Mouse (Mus musculus): Measurements from ENCODE around the gene Zfp184. TPM values are rescaled to one million over a fixed set of nuclear protein-coding genes. Genes with fewer than 3 reads are reported as not detected.

The Zfp184 gene
- total RNA-seq, 2 experiments from 2014 or later: 3.4 to 3.8 TPM

GRCm38 (mm10) chr13:21980981-21981802 lies 36.3 kb downstream of the Zfp184 start, which contains the start of gene Pom121l2:
TSS of gene Pom121l2 (plus strand) at chr13:21981194.
- peak; percentile 3 to 26 for DNase-seq (ENCODE audit: low spot score in 2 of 2)

- no peak for DNase-seq (ENCODE audit: low spot score in 2 of 2)
Observed at GRCm38 (mm10) chr13:21981803-21982193, 36.9 kb downstream of the Zfp184 start.

- DNase-seq (ENCODE audit: low spot score in 2 of 2): no peak
Observed at GRCm38 (mm10) chr13:21984486-21984885, 39.6 kb downstream of the Zfp184 start.

- no peak for DNase-seq (ENCODE audit: low spot score in 2 of 2)
Observed at GRCm38 (mm10) chr13:21992550-21992949, 47.7 kb downstream of the Zfp184 start.

- DNase-seq (ENCODE audit: low spot score in 2 of 2): peak; percentile 25 to 42
Observed at GRCm38 (mm10) chr13:21993957-21994738, 49.3 kb downstream of the Zfp184 start.

GRCm38 (mm10) chr13:21994896-21995295 lies 50.0 kb downstream of the Zfp184 start:
- DNase-seq (ENCODE audit: low spot score in 2 of 2): no peak

- peak; percentile 8 to 24 for DNase-seq (ENCODE audit: low spot score in 2 of 2)
Observed at GRCm38 (mm10) chr13:21995331-21995914, 50.5 kb downstream of the Zfp184 start.

- DNase-seq (ENCODE audit: low spot score in 2 of 2): peak; percentile 12 to 30
Observed at GRCm38 (mm10) chr13:21996101-21996839, 51.4 kb downstream of the Zfp184 start.

- no peak for DNase-seq (ENCODE audit: low spot score in 2 of 2)
Observed at GRCm38 (mm10) chr13:21996840-21997185, 51.9 kb downstream of the Zfp184 start.

GRCm38 (mm10) chr13:21997201-21997820 lies 52.4 kb downstream of the Zfp184 start:
- no peak for DNase-seq (ENCODE audit: low spot score in 2 of 2)

GRCm38 (mm10) chr13:21997821-21998220 lies 52.9 kb downstream of the Zfp184 start:
- no peak for DNase-seq (ENCODE audit: low spot score in 2 of 2)

- no peak for DNase-seq (ENCODE audit: low spot score in 2 of 2)
Observed at GRCm38 (mm10) chr13:21998412-21998811, 53.5 kb downstream of the Zfp184 start.

- no peak for DNase-seq (ENCODE audit: low spot score in 2 of 2)
Observed at GRCm38 (mm10) chr13:21999147-21999546, 54.3 kb downstream of the Zfp184 start.

GRCm38 (mm10) chr13:22001346-22001745 lies 56.5 kb downstream of the Zfp184 start:
- DNase-seq (ENCODE audit: low spot score in 2 of 2): no peak

- no peak for DNase-seq (ENCODE audit: low spot score in 2 of 2)
Observed at GRCm38 (mm10) chr13:22001823-22002222, 56.9 kb downstream of the Zfp184 start.

GRCm38 (mm10) chr13:22005605-22006333 lies 60.9 kb downstream of the Zfp184 start:
- peak in 1 of 2 experiments; percentile 20 for DNase-seq (ENCODE audit: low spot score in 2 of 2)

- DNase-seq (ENCODE audit: low spot score in 2 of 2): no peak
Observed at GRCm38 (mm10) chr13:22006334-22007120, 61.6 kb downstream of the Zfp184 start.

GRCm38 (mm10) chr13:22007121-22007510 lies 62.2 kb downstream of the Zfp184 start:
- no peak for DNase-seq (ENCODE audit: low spot score in 2 of 2)

GRCm38 (mm10) chr13:22007872-22008271 lies 63.0 kb downstream of the Zfp184 start:
- DNase-seq (ENCODE audit: low spot score in 2 of 2): no peak

Measured in layer of hippocampus, postnatal 14 days (tissue).